Mouse (Mus musculus) R1 (cell line): ENCODE results near the gene Ankrd52.

Experiments used
- DNase-seq: peaks from one replicate; pipeline ENCODE4 v3.0.0-alpha.2; 2018; ENCODE audit warnings: low read depth, low spot score

Ankrd52 gene

GRCm38 (mm10) chr10:128369599-128369998, 7.3 kb upstream of the Ankrd52 start:
- peak; percentile 32 for DNase-seq

- DNase-seq = peak; percentile 72
Measured at GRCm38 (mm10) chr10:128370021-128370420, 6.9 kb upstream of the Ankrd52 start.

DNA sequence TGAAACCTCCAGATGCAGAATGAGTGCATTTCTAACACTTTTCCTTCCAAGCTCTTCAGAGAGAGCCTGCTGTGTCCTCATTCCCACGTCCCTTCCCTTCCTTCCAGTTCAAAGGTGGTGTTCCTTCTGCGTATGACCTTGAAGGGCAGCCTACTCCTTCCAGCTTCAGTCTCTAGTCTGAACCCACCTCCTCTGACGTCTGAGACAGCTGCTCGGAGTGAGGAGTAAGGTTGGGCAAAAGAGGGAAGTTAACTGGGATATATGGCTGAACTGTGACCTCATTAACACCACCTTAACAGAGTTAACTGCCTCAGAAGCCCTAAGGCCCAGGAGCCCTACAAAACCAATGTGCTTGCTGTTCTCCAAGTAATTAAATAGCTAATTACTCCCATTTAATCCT, 6.3 kb upstream of the Ankrd52 start:
- peak; percentile 76 for DNase-seq

DNA sequence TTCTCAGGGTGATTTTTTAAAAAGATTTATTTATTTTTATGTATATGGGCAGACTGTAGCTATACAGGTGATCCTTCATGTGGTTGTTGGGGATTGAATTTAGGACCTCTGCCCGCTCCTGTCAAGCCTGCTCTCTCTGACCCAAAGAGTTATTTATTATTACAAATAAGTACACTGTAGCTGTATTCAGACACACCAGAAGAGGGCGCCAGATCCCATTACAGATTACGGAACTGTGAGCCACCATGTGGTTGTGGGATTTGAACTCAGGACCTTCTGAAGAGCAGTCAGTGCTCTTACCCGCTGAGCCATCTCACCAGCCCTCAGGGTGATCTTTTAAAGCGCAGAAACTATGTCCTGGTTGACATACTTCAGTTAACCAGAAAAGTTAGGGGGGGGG, 4.8 kb upstream of the Ankrd52 start:
- DNase-seq = peak; percentile 23

DNA sequence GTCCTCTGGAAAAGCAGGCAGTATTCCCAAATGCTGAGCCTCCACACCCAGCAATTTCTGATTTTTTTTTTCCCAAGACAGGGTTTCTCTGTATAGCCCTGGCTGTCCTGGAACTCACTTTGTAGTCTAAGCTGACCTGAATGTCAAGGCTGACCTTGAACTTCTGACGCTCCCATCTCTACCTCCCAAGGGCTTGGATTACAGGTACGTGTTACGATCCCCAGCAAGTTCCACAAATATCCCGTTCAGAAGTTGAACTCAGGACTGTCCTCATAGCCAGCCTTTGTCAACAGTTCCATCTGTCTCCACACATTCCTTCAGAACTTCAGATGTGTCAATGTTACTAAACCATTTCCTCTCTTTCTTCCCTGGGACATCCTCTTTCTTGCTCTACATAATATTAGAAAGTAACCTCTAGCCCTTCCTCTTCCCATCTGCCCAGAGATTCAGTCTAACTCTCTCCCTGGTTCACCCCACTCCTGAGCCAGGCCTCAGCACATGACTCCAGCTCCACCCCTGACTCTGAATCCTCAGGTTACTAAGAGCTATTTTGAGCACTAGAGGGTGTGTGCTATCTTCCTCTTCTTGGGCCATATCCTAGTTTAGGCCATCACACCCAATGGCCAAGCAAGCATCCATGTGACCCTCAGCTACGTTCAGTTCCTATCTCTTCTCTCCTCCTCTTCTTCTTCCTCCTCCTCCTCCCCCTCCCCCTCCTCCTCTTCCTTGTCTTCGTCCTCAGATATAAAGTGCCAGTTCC, 3.7 kb upstream of the Ankrd52 start:
- peak; percentile 63 for DNase-seq

- DNase-seq = peak; percentile 92
Measured at GRCm38 (mm10) chr10:128374393-128374792, 2.5 kb upstream of the Ankrd52 start.

DNA sequence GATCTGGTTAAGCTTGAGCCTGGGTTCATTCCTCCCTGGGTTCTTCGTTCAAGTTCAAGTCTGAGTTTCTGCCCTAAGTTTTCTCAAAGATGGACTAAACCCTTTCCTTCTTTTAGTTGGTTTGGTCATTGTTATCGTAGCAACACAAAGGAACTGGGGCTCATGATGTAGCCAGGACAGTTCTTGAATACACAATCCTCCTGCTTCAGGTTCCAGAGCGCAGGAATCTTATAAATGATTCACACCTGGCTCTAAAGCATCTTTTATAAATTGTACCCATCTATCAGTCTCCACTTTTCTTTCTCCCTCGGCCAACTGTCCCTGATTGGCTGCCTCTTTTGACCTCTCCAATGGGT, 838 bp upstream of the Ankrd52 start:
- DNase-seq = no peak

- peak; percentile 62 for DNase-seq
Measured at GRCm38 (mm10) chr10:128377222-128377939, 466 bp downstream of the Ankrd52 start.

- no peak for DNase-seq
Measured at GRCm38 (mm10) chr10:128377940-128378448, 1.1 kb downstream of the Ankrd52 start.

- no peak for DNase-seq
Measured at GRCm38 (mm10) chr10:128378462-128378861, 1.5 kb downstream of the Ankrd52 start.

- DNase-seq = no peak
Measured at GRCm38 (mm10) chr10:128379260-128379659, 2.3 kb downstream of the Ankrd52 start.

DNA sequence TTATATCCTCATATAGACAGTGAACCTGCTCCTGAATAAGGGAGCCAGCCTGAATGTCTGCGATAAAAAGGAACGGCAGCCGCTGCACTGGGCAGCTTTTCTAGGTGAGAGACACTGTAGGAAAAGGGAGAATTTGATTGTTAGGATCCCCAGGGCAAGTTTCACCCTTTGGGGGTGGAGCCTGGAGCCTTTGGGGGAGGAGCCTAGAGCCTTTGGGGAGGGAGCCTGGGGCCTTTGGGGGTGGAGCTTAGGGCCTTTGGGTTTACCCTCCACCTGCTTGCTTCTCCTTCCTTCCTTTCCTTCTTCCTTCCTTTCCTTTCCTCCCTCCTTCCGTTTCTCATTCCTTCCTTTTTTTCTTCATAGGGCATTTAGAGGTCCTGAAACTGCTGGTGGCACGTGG, 3.6 kb downstream of the Ankrd52 start:
- DNase-seq = peak; percentile 80

GRCm38 (mm10) chr10:128382482-128382881, 5.6 kb downstream of the Ankrd52 start:
- no peak for DNase-seq

- no peak for DNase-seq
Measured at GRCm38 (mm10) chr10:128385902-128386301, 9.0 kb downstream of the Ankrd52 start.

GRCm38 (mm10) chr10:128388941-128389340, 12.0 kb downstream of the Ankrd52 start:
- no peak for DNase-seq

- DNase-seq = no peak
Measured at GRCm38 (mm10) chr10:128389570-128389969, 12.7 kb downstream of the Ankrd52 start.

GRCm38 (mm10) chr10:128390366-128390765, 13.5 kb downstream of the Ankrd52 start:
- no peak for DNase-seq

- DNase-seq = no peak
Measured at GRCm38 (mm10) chr10:128391850-128392249, 14.9 kb downstream of the Ankrd52 start.

GRCm38 (mm10) chr10:128396017-128396673, 19.2 kb downstream of the Ankrd52 start:
- no peak for DNase-seq

- no peak for DNase-seq
Measured at GRCm38 (mm10) chr10:128396716-128397264, 19.9 kb downstream of the Ankrd52 start.

- no peak for DNase-seq
Measured at GRCm38 (mm10) chr10:128397466-128397865, 20.6 kb downstream of the Ankrd52 start.

GRCm38 (mm10) chr10:128400338-128400737, 23.4 kb downstream of the Ankrd52 start:
- no peak for DNase-seq
